Mouse (Mus musculus) left cerebral cortex, adult 8-10 months (tissue): Measurements from ENCODE around the gene A3galt2. TPM values are rescaled to one million over a fixed set of nuclear protein-coding genes. Genes with fewer than 3 reads are reported as not detected.

Source experiments
- DNase-seq, 2 experiments: peaks; one replicate each; pipeline ENCODE4 v3.0.0; 2022; ENCODE audit warnings: low spot score in 2 of 2
- total RNA-seq, 4 experiments: library from RNA; stranded (reverse); gene quantifications; 2 replicates each; pipeline ENCODE4 v1.2.4; 2022

Gene A3galt2
- total RNA-seq, 4 experiments from 2014 or later = 0.09 to 0.39 (median 0.27) TPM

DNA sequence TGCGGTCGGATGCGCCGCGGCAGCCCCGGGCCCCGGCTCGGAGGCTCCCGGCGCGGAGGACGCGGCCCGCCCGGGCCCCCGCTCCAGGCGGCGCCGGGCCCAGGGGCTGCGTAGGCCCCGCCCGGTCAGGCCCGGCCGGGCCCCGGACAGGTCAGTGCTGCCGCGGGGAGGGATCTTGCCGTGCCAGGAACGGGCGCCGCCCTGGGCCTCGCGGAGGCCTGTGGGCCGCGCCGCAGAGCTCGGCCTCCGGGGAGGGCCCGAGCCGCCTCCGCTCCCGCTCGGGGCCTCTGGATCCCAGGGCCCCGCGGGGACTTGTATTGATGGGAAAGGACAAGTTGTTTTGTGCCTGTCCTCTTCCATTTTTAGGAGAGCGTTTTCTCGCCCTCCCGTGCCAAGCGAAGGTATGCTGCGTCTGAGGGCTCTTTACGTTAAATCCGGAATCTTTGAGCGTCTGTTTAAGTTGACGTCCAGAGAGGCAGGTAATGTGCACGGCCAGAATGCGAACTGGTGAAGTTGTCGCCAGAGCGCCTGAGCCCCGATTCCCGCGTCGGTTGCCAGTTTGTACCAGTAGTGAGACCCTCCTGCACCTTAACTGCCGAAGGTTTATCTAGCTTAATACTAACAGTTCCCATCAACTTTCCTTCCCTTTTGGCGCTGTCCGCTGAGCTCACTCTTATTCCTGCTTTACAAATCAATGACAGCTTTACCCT, 27.3 kb upstream of the A3galt2 start:
- no peak for DNase-seq

DNA sequence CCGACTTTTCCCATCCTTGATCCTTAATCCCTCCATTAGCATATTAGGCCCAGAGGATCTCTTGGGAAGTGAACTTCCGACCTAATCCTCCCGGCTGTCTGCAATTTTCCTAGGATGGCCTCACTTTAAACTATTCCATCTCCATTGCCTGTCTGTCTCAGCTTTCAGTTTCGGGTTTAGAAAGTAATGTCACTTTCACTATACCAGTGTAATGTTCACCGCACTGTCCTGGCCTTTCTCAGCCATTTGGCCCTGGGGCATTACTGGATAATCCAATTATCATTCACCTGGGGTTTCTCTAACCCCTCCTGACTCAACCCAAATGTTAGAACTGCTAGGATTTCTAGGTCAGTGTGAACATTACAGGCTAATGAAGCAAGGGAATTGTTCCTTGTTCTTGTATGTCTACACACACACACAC, 26.7 kb upstream of the A3galt2 start:
- DNase-seq = no peak

DNA sequence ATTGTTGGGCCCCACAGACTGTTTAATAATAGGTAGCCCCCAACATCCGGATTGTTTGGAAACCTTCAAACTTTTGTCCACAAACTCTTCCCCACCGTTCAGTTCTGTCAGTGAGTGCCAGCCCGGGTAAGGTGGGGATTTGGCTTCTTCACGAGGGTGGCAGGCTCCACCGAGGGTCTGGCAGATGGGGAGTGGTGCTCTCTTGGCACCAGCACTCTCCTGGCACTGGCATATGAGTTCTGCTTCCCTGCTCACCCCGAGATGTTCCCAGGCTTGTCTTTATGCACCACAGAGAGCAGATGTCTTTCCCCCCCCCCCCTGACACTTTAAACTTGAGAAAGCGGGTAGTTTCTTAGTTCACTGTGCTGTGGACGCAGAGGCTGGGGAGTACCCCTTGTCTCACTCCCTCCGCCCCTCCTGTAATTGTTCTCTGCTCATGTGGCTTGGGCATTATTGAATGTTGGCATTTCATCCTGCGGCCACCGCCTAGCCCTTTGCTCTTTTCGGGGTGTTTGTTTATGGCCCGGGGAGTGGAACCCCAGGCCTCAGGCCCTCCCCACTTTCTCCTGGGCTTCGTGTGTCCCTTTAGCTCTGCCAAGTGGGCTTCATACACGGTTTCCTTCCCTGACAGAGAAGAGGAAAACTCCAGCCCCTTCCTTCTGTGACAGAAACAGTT, 26.0 kb upstream of the A3galt2 start:
- no peak for DNase-seq

DNA sequence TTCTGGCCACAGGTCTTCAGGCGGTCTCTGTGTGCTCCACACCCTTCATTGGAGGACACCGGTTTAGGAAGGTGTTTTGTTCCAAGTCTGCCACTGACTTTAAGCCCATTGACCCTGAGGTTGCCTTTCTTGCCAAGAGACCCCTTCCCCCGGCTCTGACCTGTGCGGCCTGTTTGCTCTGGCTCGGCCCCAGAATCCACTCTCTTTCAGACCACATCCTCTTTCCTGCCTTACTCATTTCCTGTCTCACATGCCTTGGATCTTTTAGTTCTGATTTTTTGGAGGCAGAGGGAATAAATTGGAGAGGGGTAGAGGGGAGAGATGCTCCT, 25.5 kb upstream of the A3galt2 start:
- DNase-seq = no peak

DNA sequence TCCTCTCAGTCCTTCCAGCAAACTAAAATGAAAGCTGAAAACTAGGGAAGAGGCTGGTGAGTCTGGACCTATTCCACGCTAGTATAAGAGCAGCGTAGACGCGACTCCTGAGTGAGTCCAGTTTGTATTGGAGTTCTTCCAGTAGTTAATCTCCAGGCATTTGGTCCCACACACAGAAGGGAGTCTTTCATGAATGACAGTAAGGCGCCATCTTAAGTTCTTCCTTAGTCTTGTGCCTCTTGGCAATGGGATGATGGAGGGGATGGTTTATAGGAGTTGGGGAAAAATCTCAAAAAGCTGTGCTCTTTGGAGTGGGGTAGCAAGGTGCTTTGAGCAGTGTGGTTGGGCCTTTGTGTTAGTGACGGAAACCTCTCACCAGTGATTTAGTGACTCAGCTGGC, 24.9 kb upstream of the A3galt2 start:
- no peak for DNase-seq

DNA sequence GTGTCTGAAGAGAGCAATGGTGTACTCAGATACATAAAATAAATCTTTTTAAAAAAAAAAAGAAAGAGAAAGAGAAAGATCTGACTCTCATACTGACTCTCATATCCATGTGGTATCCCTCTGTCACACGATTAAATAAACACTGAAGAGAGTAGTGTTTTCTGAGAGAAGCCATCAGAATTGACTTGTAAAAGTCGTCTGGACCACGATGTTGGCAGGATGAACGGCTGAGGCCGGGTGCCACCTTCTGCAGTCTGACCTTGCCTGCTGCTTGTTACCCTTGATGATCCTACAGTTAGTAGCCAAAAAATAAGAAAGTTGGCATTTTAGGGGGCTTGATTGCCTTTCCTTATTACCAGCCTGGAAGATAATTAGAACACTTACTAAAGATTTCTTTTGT, 22.4 kb upstream of the A3galt2 start:
- DNase-seq = no peak

DNA sequence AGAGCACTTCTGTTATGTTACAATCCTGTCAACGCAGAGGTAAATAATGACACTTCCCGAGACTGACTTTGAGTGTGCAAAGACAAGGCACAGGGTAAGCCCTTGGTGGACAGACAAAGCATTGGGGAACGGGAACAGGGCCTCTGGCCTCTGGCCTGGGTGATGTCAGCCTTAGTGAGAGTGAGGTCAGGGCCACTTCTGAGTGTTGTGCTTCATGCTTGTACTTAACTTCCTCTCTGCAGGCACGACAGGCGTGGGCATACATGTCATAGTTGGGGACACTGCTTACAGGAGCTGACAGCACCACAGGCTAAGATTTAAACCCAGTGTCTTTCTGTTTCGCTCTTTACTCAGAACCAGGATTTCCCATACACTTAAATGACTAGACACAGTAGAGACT, 21.7 kb upstream of the A3galt2 start:
- no peak for DNase-seq

DNA sequence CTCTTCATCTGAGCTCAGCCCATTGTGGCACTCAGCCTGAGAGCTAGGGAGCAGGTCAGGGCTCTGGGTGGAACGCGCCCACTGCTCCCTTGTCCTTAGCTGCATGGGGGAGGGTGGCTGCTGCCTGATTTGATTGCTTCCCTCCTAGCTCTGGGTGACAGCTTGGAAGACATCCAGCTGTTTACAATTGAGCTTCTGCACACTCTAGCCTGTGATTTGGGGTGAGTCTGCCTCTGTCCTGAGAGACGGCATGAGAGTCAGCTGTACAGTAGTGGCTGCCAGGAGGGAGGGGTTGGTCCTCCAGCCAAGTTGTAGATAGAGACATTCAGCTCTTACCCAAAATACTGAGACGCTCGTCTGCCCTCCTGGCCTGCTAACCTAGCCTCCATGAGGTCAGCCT, 20.9 kb upstream of the A3galt2 start:
- peak in 1 of 2 experiments; percentile 80 for DNase-seq

DNA sequence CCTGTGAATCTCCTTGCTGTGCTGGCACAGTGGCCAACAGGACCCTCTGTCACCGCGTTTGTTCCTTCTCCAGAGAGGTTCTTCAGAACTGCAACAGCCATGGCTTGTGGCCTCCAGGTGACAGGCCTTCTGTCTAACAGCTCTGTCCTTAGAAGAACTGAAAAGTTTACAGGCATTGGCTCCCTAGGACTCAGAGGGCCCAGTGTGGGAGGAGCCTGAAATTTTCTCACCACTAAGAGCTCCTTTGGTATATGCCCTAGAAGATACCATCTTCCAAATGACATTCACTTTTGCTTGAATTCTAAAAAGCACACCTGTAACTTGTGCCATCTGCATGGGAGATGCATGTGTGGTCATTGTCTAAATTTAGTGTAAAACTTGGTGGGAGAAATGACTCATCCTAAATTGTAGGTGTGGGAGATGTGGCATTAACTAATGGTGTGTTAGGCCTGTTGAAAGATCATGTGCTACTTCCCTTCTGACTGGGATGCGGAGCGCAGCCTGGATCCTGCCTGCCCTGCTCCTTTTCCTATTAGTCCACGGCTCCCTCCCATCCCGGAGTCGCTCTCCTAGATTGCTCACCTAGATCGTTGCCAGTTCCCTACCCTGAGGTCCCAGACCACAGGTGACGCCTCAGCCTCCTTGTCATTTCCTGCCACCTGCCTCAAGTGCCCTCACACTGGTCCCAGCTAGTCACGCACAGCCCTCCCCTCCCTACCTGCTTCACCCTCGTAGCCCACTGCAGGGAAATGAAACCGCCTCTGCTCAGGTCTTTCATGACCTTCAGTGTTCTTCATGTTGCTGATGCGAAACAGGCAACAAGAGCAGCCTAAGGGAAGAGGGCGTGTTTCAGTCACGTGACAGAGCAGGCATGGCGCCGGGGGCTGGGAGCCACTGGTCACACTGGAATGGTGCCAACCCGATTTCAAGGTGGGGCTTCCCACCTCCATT, 20.2 kb upstream of the A3galt2 start:
- no peak for DNase-seq

DNA sequence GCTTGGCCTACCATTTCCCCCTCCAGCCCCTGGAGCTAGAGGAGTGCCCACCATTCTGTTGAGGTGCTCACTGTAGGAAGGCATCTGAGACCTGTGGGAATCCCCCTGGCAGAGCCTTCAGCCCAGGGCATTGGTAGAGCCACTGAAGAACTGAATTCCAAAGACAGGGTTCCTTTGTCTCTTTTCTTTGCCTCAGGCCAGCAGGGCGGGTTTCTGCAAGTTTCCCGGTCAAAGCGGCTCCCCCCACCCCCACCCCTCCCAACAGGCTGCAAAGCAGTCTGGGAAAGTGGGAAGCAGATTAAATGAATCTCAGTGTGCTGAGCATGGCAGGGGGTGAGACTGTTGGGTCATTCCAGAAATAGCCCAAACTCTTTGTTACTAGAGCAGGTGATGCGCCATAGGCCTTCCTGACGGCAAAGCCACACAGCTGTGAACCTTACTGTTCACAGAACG, 18.0 kb upstream of the A3galt2 start:
- no peak for DNase-seq

DNA sequence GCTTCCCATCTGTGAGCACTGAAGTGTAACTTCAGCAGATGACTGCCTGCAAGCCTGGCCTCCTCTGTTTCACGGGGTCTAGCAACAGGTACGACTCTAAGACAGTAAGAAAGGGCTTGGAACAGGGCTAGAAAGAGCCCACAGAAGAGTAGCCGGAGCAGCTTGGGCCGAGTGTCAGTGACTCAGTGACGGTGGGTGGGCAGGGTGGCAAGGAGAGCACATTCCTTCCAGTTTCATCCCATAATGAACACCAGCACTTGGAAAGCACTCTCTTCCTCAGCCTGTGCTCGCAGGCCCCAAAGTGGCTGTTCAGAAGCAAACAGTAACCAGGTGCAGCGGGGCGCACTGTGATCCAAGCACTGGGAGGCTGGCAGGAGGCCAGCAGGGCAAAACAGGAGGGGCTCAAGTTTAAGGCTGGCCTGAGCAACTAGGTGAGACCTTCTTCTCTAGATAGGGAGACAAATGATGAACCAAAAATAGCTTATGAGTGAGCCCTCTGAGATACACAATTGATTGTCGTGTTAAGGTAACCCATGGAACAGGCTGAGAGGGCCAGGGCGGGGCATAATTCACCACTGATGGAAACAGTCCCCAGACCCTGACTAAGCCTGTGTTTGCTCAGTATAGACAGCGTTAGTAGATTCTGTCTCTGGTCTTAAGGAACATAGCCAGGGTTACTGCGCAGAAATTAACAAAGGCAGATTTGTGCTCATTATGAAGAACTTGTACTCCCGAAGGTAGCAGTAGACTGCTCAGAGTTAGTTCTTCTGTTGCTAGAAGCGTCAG, 17.1 kb upstream of the A3galt2 start:
- no peak for DNase-seq

DNA sequence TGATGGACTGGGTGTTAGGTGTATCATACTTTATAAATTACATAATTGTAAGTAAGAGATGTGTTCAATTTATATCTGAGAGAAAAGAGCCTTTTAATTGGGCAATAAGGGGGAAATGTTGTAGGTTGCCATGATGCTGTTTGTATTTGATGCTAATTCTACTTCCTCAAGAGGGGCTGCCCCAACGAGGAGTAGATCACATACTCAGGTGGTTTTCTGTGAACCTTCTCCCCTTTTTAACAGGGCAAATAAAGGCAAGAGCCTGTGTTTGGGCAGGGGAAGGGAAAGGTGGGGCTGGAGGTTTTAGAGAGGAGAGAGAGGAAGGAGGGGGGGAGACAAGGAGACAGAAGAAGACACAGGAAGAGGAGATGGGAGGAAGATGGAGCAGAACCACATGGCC, 14.3 kb upstream of the A3galt2 start:
- DNase-seq = no peak

DNA sequence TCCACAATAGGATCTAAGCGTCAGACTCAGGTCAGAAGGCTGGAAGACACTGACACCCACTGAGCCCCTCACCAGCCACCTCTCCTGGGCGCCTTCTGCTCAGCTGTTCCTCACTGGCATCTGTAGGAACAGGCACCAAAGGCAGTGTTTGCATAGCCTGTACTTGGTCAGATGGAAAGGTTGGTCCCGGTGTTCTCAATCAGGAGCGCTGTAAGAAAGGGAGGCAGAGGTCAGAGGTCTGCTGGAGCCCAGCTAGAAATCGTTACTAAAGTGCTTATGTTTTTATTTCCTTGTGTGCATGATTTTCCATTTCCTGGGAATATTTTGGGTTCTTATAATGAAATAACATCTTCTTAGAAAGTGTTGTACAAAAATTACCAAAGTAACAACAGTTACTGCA, 13.3 kb upstream of the A3galt2 start:
- no peak for DNase-seq

DNA sequence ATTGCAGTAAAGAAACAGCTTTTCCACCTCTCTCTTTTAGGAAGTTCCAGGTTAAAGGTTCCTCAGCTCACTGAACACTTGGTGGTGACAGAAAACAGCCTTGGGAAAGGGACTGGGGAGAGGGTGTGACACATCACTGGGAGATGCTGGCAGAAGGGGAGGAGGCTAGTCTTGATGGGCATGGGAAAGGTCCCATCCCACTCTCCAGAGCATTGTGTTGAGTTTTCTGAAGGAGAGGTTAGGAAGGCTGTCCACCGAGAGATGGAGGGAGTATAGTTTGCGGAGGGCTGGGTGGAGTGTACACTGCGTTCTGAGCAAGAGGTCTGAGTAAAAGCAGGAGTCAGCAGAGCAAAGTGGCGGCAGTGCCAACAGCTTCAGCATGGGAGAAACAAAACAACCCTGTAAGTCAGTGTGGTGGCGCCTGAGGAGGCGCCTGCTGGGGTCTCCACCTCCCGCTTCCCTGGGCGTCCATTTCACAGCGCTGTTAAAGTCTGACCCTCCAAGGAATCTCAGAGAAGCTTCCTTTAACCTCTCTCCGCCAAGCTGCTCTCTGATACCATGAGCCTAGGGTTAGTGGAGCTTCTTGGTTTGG, 12.7 kb upstream of the A3galt2 start:
- no peak for DNase-seq

DNA sequence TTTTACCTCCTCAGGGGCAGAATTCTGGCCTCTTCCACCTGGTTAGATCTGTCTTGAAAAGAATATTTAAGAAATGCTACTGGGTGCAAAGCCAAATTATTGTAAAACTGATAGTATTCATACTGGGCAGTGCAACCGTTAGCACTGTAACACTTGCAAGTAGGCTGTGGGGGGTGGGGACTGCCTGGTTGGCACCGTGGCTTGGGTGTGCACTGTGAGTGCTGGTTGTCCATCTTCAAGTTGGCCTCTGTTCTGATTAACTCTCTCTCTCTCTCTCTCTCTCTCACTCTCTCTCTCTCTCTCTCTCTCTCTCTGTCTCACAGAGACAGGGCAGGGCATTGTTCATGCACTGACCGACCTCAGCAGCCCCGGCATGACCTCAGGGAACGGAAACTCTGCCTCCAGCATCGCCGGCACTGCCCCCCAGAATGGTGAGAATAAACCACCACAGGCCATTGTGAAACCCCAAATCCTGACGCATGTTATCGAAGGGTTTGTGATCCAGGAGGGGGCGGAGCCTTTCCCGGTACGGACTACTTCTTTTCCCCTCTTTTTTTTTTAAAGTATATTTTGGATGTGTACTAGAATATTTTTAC, 12.0 kb upstream of the A3galt2 start:
- no peak for DNase-seq

DNA sequence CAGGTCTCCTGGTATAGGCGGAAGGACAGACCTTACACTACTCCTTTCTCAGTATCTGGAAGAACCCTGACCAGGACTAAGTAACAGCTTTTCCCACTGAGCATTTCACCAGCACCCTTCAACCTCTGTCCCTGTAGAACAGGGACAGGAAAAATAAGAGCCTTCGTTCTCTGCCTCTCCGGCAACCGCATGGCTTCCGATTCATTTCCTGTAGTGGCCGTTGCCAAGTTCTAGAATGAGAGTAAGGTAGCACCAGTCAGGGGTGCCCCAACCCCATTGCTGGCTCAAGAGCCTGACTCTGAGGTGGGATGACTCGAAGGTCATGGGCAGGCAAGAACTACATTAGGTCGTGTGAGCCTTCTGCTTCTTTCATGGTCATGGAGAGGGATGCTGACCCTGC, 10.0 kb upstream of the A3galt2 start:
- no peak for DNase-seq

DNA sequence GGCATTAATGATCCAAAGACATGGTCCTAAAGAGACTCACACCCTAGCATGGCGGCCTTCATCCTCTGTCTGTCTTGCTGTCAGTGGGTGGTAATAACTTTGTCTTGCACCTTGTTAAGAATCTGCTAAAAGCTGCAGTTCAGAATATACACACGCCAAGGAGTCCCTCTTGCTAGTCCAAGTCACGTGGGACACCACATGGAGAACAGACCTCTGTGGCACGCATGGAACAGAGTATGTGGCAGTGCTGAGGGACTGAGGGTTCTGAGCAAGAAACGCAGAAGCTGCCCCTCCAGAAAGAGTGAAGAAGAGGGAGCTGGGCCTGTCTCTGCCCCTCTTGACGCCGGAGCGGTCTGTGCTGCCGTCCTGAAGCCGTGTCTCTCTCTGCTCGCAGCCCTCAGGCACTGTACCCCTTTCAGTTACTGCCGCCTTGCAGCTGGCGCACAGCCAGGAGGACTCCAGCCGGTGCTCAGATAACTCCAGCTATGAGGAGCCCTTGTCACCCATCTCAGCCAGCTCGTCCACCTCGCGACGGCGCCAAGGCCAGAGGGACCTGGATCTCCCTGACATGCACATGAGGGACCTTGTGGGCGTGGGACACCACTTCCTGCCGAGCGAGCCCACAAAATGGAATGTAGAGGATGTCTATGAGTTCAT, 7.4 kb upstream of the A3galt2 start:
- DNase-seq = no peak

DNA sequence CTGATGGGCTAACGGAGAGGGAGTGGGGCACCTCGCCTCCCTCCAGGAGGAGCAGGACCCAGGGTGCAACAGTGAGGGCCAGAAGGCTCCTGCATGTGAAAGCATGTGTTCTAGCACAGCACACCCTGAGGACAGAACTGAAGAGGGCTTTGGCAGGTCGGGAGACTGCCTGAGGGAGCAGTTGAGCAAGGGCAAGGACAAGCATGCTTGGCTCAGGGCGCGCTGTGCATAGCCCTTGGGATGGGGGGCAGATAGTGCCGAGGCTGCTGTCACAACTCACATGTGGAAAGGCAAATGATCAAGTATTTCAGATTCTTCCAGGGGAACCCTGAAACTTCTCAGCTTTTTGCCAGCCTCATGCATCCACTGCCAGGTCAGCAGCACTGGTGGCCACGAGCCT, 6.9 kb upstream of the A3galt2 start:
- no peak for DNase-seq

DNA sequence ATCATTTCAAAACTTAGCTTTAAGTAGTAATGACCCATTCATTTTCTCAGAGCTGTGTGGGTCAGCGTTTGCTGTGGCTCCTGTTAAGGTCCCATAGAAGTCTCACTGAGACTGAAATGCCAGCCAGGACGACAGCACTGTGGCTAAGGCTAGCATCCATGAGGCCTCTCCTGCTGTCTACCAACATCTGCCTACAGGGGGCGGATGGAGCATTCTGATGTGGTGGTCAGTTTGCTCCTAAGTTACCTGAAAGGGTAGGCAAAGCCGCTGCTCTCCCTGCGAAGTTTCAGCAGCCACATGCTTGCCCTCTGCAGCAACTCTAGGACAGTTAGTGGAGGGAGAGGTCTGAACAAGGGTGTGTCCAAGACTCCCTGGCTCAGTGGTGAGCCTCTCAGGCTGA, 4.2 kb upstream of the A3galt2 start:
- DNase-seq = no peak
